ENCODE assay signal across 14 mouse cellular contexts in the genomic region with DNA sequence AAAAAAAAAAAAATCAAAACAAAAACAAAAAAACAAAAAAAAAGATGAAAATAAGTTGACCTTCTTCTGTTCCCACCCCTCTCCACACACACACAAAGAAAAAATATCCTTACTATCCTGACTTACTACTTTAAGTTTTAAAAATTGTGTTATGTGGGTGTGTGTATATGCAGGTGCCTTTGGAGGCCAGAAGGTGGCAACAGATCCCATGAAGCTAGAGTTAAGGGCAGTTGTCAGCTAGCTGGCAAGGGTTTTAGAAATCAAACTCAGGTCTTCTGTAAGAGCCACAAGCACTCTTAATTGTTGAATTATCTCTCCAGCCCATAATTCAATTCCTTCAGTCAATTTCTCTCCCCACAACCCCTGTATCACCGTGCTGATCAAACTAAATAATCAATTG. TPM values are rescaled to one million over a fixed set of nuclear protein-coding genes. Genes with fewer than 3 reads are reported as not detected.
DNase-seq lines count a peak whose midpoint lies in the region; ATAC-seq and TF ChIP-seq lines count a peak whose summit lies in the region.
"Had no signal": no experiment of that assay in that cellular context is flagged by ENCODE, and none has a peak within 500 bp of the region (broad histone marks: within the 10 kb centered on the region; RNA-seq: fewer than 3 reads in every experiment).

No protein-coding gene starts in this region.

- no peaks in the 10 kb centered on the region for H3K9me3 ChIP-seq in CH12.LX (replicated peaks; ENCODE audit: low read length)
- no peaks in the 10 kb centered on the region for H3K9me3 ChIP-seq in MEL (replicated peaks; ENCODE audit: insufficient read depth, low read length)
- H3K9me3 ChIP-seq in hindbrain, embryonic 13.5 days: no peaks in the 10 kb centered on the region
- H3K9me3 ChIP-seq: liver, embryonic 15.5 days; midbrain, embryonic 10.5 days had no signal

- H3K4me1 ChIP-seq in CH12.LX (ENCODE audit: control insufficient read depth in 1 of 2, insufficient read depth in 2 of 2): 0 out of 4 replicates have a peak, but pooled peaks cover 0 to 4% of the 10 kb centered on the region in 2 experiments
- H3K4me1 ChIP-seq in MEL (ENCODE audit: control insufficient read depth in 1 of 2, insufficient read depth in 2 of 2, low read length in 2 of 2): no peaks in the 10 kb centered on the region
- H3K4me1 ChIP-seq in cortical plate, adult 2 months (ENCODE audit: control insufficient read depth, insufficient read depth, low read length): no peaks in the 10 kb centered on the region
- 0 out of 2 replicates have a peak, but pooled peaks cover 2% of the 10 kb centered on the region for H3K4me1 ChIP-seq in hindbrain, embryonic 13.5 days (replicated peaks)
- H3K4me1 ChIP-seq: liver, embryonic 15.5 days; midbrain, embryonic 10.5 days had no signal

- H3K9ac ChIP-seq in CH12.LX (ENCODE audit: insufficient read depth, low read depth) (no peak overlapping the region), MEL (ENCODE audit: control insufficient read depth, low read depth, low read length, poor library complexity, severe bottlenecking) (no peak overlapping the region)
- no peak overlapping the region for H3K9ac ChIP-seq in hindbrain, embryonic 13.5 days
- H3K9ac ChIP-seq: hindbrain, embryonic 14.5 days; liver, embryonic 15.5 days had no signal

- intact Hi-C loops in left cerebral cortex, adult 2 months (cut with DNase I): no loop called here

- H3K36me3 ChIP-seq in CH12.LX (replicated peaks in 1 of 2; ENCODE audit: control insufficient read depth in 1 of 2, insufficient read depth in 1 of 2, low read length in 1 of 2): no peaks in the 10 kb centered on the region
- no peaks in the 10 kb centered on the region for H3K36me3 ChIP-seq in MEL (ENCODE audit: control insufficient read depth in 1 of 2, insufficient read depth in 2 of 2, low read length in 2 of 2)
- no peaks in the 10 kb centered on the region for H3K36me3 ChIP-seq in hindbrain, embryonic 13.5 days
- H3K36me3 ChIP-seq: liver, embryonic 15.5 days; midbrain, embryonic 10.5 days had no signal

- no peak overlapping the region for H3K4me2 ChIP-seq in CH12.LX (ENCODE audit: insufficient read depth, low read depth, poor library complexity, severe bottlenecking)
- H3K4me2 ChIP-seq in hindbrain, embryonic 13.5 days: no peak overlapping the region
- H3K4me2 ChIP-seq: heart, embryonic 11.5 days; hindbrain, embryonic 14.5 days; liver, embryonic 15.5 days had no signal

- H3K27me3 ChIP-seq in CH12.LX (replicated peaks) (no peaks in the 10 kb centered on the region), MEL (ENCODE audit: control insufficient read depth in 1 of 2, insufficient read depth in 2 of 2, low read length in 2 of 2) (no peaks in the 10 kb centered on the region)
- no peaks in the 10 kb centered on the region for H3K27me3 ChIP-seq in hindbrain, embryonic 13.5 days
- H3K27me3 ChIP-seq: liver, embryonic 15.5 days had no signal

- 62% methylated on average over 1 of the region's 1 CpGs for WGBS in hindbrain, embryonic 13.5 days

- in situ Hi-C loops in CH12.LX (cut with MboI; ENCODE audit: low pct_ligation_motif_present, low pct_unique_long_range_greater_than_20kb, low sequenced_read_pairs): loop anchor here (10.0 kb wide), 1 partner anchor 53 kb away; no protein-coding TSS in a partner anchor

- no peak overlapping the region for H3K4me3 ChIP-seq in left cerebral cortex, adult 2 months
- H3K4me3 ChIP-seq in CH12.LX (replicated peaks in 1 of 3; ENCODE audit: low read depth in 2 of 3, low read length in 2 of 3, poor library complexity in 1 of 3): no peak overlapping the region
- no peak overlapping the region for H3K4me3 ChIP-seq in MEL (ENCODE audit: control insufficient read depth in 1 of 2, insufficient read depth in 1 of 2, low read depth in 2 of 2, low read length in 2 of 2)
- no peak overlapping the region for H3K4me3 ChIP-seq in cortical plate, adult 2 months (ENCODE audit: insufficient read depth, low read length)
- H3K4me3 ChIP-seq in hindbrain, embryonic 13.5 days: no peak overlapping the region
- H3K4me3 ChIP-seq: liver, embryonic 15.5 days; midbrain, embryonic 10.5 days had no signal

- TF ChIP-seq EP300 in CH12.LX (IDR thresholded peaks at IDR 0.05; ENCODE audit: low read length) (no peak), MEL (IDR thresholded peaks at IDR 0.05; ENCODE audit: low read depth in 1 of 2, low read length in 2 of 2) (no peak)

- no peak overlapping the region for H3K27ac ChIP-seq in left cerebral cortex, adult 2 months
- H3K27ac ChIP-seq in CH12.LX (ENCODE audit: insufficient read depth, low read depth) (no peak overlapping the region), MEL (ENCODE audit: control insufficient read depth, low read depth, low read length) (no peak overlapping the region)
- H3K27ac ChIP-seq in cortical plate, adult 2 months (ENCODE audit: insufficient read depth, low read length): no peak overlapping the region
- no peak overlapping the region for H3K27ac ChIP-seq in hindbrain, embryonic 13.5 days
- H3K27ac ChIP-seq: hindbrain, embryonic 14.5 days; liver, embryonic 15.5 days; midbrain, embryonic 10.5 days had no signal

- peak; percentile 35 for TF ChIP-seq CTCF in left cerebral cortex, adult 2 months (IDR thresholded peaks at IDR 0.05)
- TF ChIP-seq CTCF in CH12.LX (conservative IDR thresholded peaks at IDR 0.05 in 1 of 2, IDR thresholded peaks at IDR 0.05 in 1 of 2; ENCODE audit: low read depth in 2 of 2, low read length in 2 of 2): peak; percentile 27 to 78; a peak in 3 of 4 replicates
- TF ChIP-seq CTCF in MEL (IDR thresholded peaks at IDR 0.05 in 2 of 3, conservative IDR thresholded peaks at IDR 0.05 in 1 of 3; ENCODE audit: control insufficient read depth in 1 of 3, insufficient read depth in 1 of 3, low read depth in 2 of 3, low read length in 3 of 3, poor library complexity in 1 of 3, severe bottlenecking in 1 of 3): peak; percentile 47 to 77 (median 59)
- peak; percentile 47 for TF ChIP-seq CTCF in cortical plate, adult 2 months (IDR thresholded peaks at IDR 0.05; ENCODE audit: extremely low read depth, insufficient read depth, low read length)

- TF ChIP-seq RAD21 in CH12.LX (IDR thresholded peaks at IDR 0.05; ENCODE audit: low read depth, low read length): peak; percentile 75
- peak; percentile 84 for TF ChIP-seq RAD21 in MEL (IDR thresholded peaks at IDR 0.05; ENCODE audit: low read depth, low read length)

- no peak for DNase-seq in left cerebral cortex, adult 2 months (ENCODE audit: extremely low spot score in 1 of 2, low spot score in 2 of 2)
- no peak for DNase-seq in left cerebral cortex, adult 8-10 months (ENCODE audit: low spot score in 2 of 2)
- DNase-seq in CH12.LX (ENCODE audit: extremely low read depth): peak; percentile 45
- peak; percentile 61 for DNase-seq in MEL (ENCODE audit: low read depth, low spot score)
- no peak for DNase-seq in retina, postnatal 1 day
- DNase-seq: adrenal gland, postnatal 25 days; cerebellum, postnatal 25 days; kidney, postnatal 25 days had no signal

- no peak for TF ChIP-seq POLR2A in CH12.LX (IDR thresholded peaks at IDR 0.05; ENCODE audit: low read depth, low read length)
- no peak for TF ChIP-seq POLR2A in MEL (IDR thresholded peaks at IDR 0.05; ENCODE audit: control insufficient read depth in 1 of 2, insufficient read depth in 1 of 2, low read depth in 1 of 2, low read length in 2 of 2, poor library complexity in 1 of 2)
- no peak for TF ChIP-seq POLR2A in cortical plate, adult 2 months (IDR thresholded peaks at IDR 0.05; ENCODE audit: extremely low read depth, insufficient read depth, low read length)

- H3K79me2 ChIP-seq in CH12.LX (replicated peaks; ENCODE audit: control insufficient read depth, extremely low read depth, insufficient read depth, poor library complexity, severe bottlenecking) (no peaks in the 10 kb centered on the region), MEL (ENCODE audit: control insufficient read depth, insufficient read depth, low read length, poor library complexity) (no peaks in the 10 kb centered on the region)

- dilution Hi-C loops in CH12.LX (cut with MboI; ENCODE audit: extremely low pct_ligation_motif_present, extremely low pct_unique_long_range_greater_than_20kb, low sequenced_read_pairs): no loop called here

- no peak for ATAC-seq in hindbrain, embryonic 13.5 days (ENCODE audit: low FRiP score)

TF ChIP-seq in CH12.LX, 34 proteins besides CTCF, POLR2A, EP300 and RAD21:
- TF ChIP-seq PAX5 (IDR thresholded peaks at IDR 0.05; ENCODE audit: low read length): no peak
- TF ChIP-seq SMC3 (IDR thresholded peaks at IDR 0.05; ENCODE audit: low read depth, low read length): peak; percentile 76
- TF ChIP-seq ZNF384 (IDR thresholded peaks at IDR 0.05; ENCODE audit: low read depth, low read length): no peak
- TF ChIP-seq E2F4 (IDR thresholded peaks at IDR 0.05; ENCODE audit: insufficient replicate concordance, low read depth, low read length): no peak

TF ChIP-seq in MEL, 35 proteins besides CTCF, POLR2A, EP300 and RAD21 (continues in another document):
- TF ChIP-seq MYC (IDR thresholded peaks at IDR 0.05; ENCODE audit: low read depth, low read length): no peak
- TF ChIP-seq SMC3 (IDR thresholded peaks at IDR 0.05; ENCODE audit: low read depth, low read length): peak; percentile 89
- no peak for TF ChIP-seq TCF12 (IDR thresholded peaks at IDR 0.05; ENCODE audit: low read depth, low read length)
- TF ChIP-seq ZC3H11A (IDR thresholded peaks at IDR 0.05; ENCODE audit: low read depth, low read length): peak; percentile 70
- no peak for TF ChIP-seq POLR2AphosphoS5 (IDR thresholded peaks at IDR 0.05; ENCODE audit: borderline replicate concordance, low read depth, low read length)

RNA-seq across cellular contexts. Expression of a gene that starts 22.8 kb away (rescaled TPM):
- total RNA-seq in left cerebral cortex, adult 2 months (2021): 10 to 100 TPM; 18.0 to 20.0 TPM
- 10 to 100 TPM; 18.8 to 20.4 (median 19.4) TPM for total RNA-seq in left cerebral cortex, adult 8-10 months (2022)
- 4.2 and 4.5 TPM in 2 replicates for total RNA-seq in CH12.LX (2012; rRNA removed)
- total RNA-seq in CH12.LX (2014; rRNA removed): 5.3 and 8.1 TPM in 2 replicates
- polyA plus RNA-seq in CH12.LX (2012; ENCODE audit: insufficient read length, low read depth): 10.0 and 11.2 TPM in 2 replicates
- total RNA-seq in MEL (2012; rRNA removed): not detected in 2 replicates
- not detected for polyA plus RNA-seq in MEL (2012; ENCODE audit: insufficient read depth in 1 of 2, insufficient read length in 2 of 2, low read depth in 1 of 2, low replicate concordance in 2 of 2, missing spikeins in 1 of 2)
- polyA plus RNA-seq in cortical plate, adult 2 months (2012; rRNA removed): 21.5 and 31.6 TPM in 2 replicates
- polyA plus RNA-seq in hindbrain, embryonic 13.5 days (2015; fragmentation: Nextera tagmentation; extraction: Ambion mirVana): 47.5 and 52.6 TPM in 2 replicates
- total RNA-seq: adrenal gland, postnatal 25 days had no signal

RNA-seq across cellular contexts. Expression of a gene that starts 27.0 kb away (rescaled TPM):
- total RNA-seq in left cerebral cortex, adult 2 months (2021): not detected
- not detected for total RNA-seq in left cerebral cortex, adult 8-10 months (2022)
- total RNA-seq in CH12.LX (2012; rRNA removed) (not detected in 2 replicates), CH12.LX (2014; rRNA removed) (not detected in 2 replicates), MEL (2012; rRNA removed) (3.9 and 4.4 TPM in 2 replicates)
- polyA plus RNA-seq in CH12.LX (2012; ENCODE audit: insufficient read length, low read depth) (not detected in 2 replicates), MEL (2012; ENCODE audit: insufficient read depth in 1 of 2, insufficient read length in 2 of 2, low read depth in 1 of 2, low replicate concordance in 2 of 2, missing spikeins in 1 of 2) (1 to 10 TPM in 1 of 2 experiments, not detected in 1; 4.3 TPM)
- polyA plus RNA-seq in cortical plate, adult 2 months (2012; rRNA removed): 0.06 and 0.08 TPM in 2 replicates
- 0.09 TPM in 1 of 2 replicates, not detected in the other for polyA plus RNA-seq in hindbrain, embryonic 13.5 days (2015; fragmentation: Nextera tagmentation; extraction: Ambion mirVana)
- total RNA-seq: adrenal gland, postnatal 25 days had no signal

Comparison
In these comparisons a context has a peak if more than half of its experiments do, and no peak if none do; other contexts are left out.
1. DNase-seq: peak in CH12.LX (single experiment) and MEL (single experiment); none in left cerebral cortex, adult 2 months (0 of 2), left cerebral cortex, adult 8-10 months (0 of 2) and retina, postnatal 1 day (single experiment).
2. Peak in every context shown above with its lines, with median percentiles within 50 percentile points of each other: CTCF ChIP-seq.